Mouse (Mus musculus): ENCODE data around the gene Hif3a.

GRCm38 (mm10) chr7:17047041-17047682 lies 15.1 kb downstream of the Hif3a start:
- TF ChIP-seq EP300 (IDR thresholded peaks at IDR 0.05; ENCODE audit: insufficient read depth, low read depth, low read length) (no peak), POLR2A (IDR thresholded peaks at IDR 0.05; ENCODE audit: insufficient read depth, low read length) (no peak), CTCF (IDR thresholded peaks at IDR 0.05; ENCODE audit: low read depth, low read length) (no peak)
